Mouse (Mus musculus): Measurements from ENCODE around the gene Kcnma1. TPM values are rescaled to one million over a fixed set of nuclear protein-coding genes. Genes with fewer than 3 reads are reported as not detected.
A peak's percentile ranks its signal among the peaks of the same experiment; 100 is the strongest.

Gene Kcnma1
- polyA plus RNA-seq, 1 experiment, result 4.9 TPM

- no peak for DNase-seq
- H3K4me3 ChIP-seq (ENCODE audit: control insufficient read depth, insufficient read depth, low read length), result no peak overlapping the region
- H3K4me1 ChIP-seq (replicated peaks; ENCODE audit: control insufficient read depth, insufficient read depth, low read length), result no peaks in the 10 kb centered on the region
- H3K27ac ChIP-seq (ENCODE audit: control insufficient read depth, insufficient read depth, low read length), result no peak overlapping the region
- WGBS, result 89% methylated on average over 3 of the region's 3 CpGs
- no peaks in the 10 kb centered on the region for H3K36me3 ChIP-seq (ENCODE audit: control insufficient read depth, insufficient read depth, low read length)
- TF ChIP-seq POLR2A (IDR thresholded peaks at IDR 0.05; ENCODE audit: control insufficient read depth, extremely low read depth, insufficient read depth, low read length, poor library complexity), result no peak
- TF ChIP-seq CTCF (IDR thresholded peaks at IDR 0.05; ENCODE audit: borderline replicate concordance, control insufficient read depth, extremely low read depth, insufficient read depth, low read length, poor library complexity), result no peak
- no peaks in the 10 kb centered on the region for H3K27me3 ChIP-seq (ENCODE audit: control insufficient read depth, insufficient read depth, low read length)
Observed at GRCm38 (mm10) chr14:23688513-23688912, 325.8 kb downstream of the Kcnma1 start.

GRCm38 (mm10) chr14:23684463-23685066, 329.7 kb downstream of the Kcnma1 start:
- Histone ChIP-seq H3K4me3 (ENCODE audit: control insufficient read depth, insufficient read depth, low read length) (no peak overlapping the region), H3K36me3 (ENCODE audit: control insufficient read depth, insufficient read depth, low read length) (no peaks in the 10 kb centered on the region), H3K4me1 (replicated peaks; ENCODE audit: control insufficient read depth, insufficient read depth, low read length) (no peaks in the 10 kb centered on the region), H3K27me3 (ENCODE audit: control insufficient read depth, insufficient read depth, low read length) (no peaks in the 10 kb centered on the region), H3K27ac (ENCODE audit: control insufficient read depth, insufficient read depth, low read length) (no peak overlapping the region)
- WGBS, result 30% methylated on average over 3 of the region's 3 CpGs
- TF ChIP-seq CTCF (IDR thresholded peaks at IDR 0.05; ENCODE audit: borderline replicate concordance, control insufficient read depth, extremely low read depth, insufficient read depth, low read length, poor library complexity) (no peak), POLR2A (IDR thresholded peaks at IDR 0.05; ENCODE audit: control insufficient read depth, extremely low read depth, insufficient read depth, low read length, poor library complexity) (no peak)
- DNase-seq, result no peak

- Histone ChIP-seq H3K27ac (ENCODE audit: control insufficient read depth, insufficient read depth, low read length) (no peak overlapping the region), H3K4me3 (ENCODE audit: control insufficient read depth, insufficient read depth, low read length) (no peak overlapping the region), H3K27me3 (ENCODE audit: control insufficient read depth, insufficient read depth, low read length) (no peaks in the 10 kb centered on the region), H3K4me1 (replicated peaks; ENCODE audit: control insufficient read depth, insufficient read depth, low read length) (no peaks in the 10 kb centered on the region), H3K36me3 (ENCODE audit: control insufficient read depth, insufficient read depth, low read length) (no peaks in the 10 kb centered on the region)
- DNase-seq, result no peak
- TF ChIP-seq CTCF (IDR thresholded peaks at IDR 0.05; ENCODE audit: borderline replicate concordance, control insufficient read depth, extremely low read depth, insufficient read depth, low read length, poor library complexity) (no peak), POLR2A (IDR thresholded peaks at IDR 0.05; ENCODE audit: control insufficient read depth, extremely low read depth, insufficient read depth, low read length, poor library complexity) (no peak)
- WGBS, result 79% methylated on average over 4 of the region's 4 CpGs
Observed at GRCm38 (mm10) chr14:23682758-23683157, 331.5 kb downstream of the Kcnma1 start.

GRCm38 (mm10) chr14:23679378-23679777, 334.9 kb downstream of the Kcnma1 start:
- DNase-seq, result peak; percentile 11
- WGBS, result 65% methylated on average over 2 of the region's 2 CpGs
- H3K4me1 ChIP-seq (replicated peaks; ENCODE audit: control insufficient read depth, insufficient read depth, low read length), result no peaks in the 10 kb centered on the region
- no peak overlapping the region for H3K4me3 ChIP-seq (ENCODE audit: control insufficient read depth, insufficient read depth, low read length)
- H3K27me3 ChIP-seq (ENCODE audit: control insufficient read depth, insufficient read depth, low read length), result no peaks in the 10 kb centered on the region
- TF ChIP-seq POLR2A (IDR thresholded peaks at IDR 0.05; ENCODE audit: control insufficient read depth, extremely low read depth, insufficient read depth, low read length, poor library complexity), result no peak
- H3K27ac ChIP-seq (ENCODE audit: control insufficient read depth, insufficient read depth, low read length), result no peak overlapping the region
- no peaks in the 10 kb centered on the region for H3K36me3 ChIP-seq (ENCODE audit: control insufficient read depth, insufficient read depth, low read length)

- H3K4me1 ChIP-seq (replicated peaks; ENCODE audit: control insufficient read depth, insufficient read depth, low read length), result no peaks in the 10 kb centered on the region
- no peaks in the 10 kb centered on the region for H3K36me3 ChIP-seq (ENCODE audit: control insufficient read depth, insufficient read depth, low read length)
- 80% methylated on average over 3 of the region's 3 CpGs for WGBS
- H3K27ac ChIP-seq (ENCODE audit: control insufficient read depth, insufficient read depth, low read length), result no peak overlapping the region
- no peak overlapping the region for H3K4me3 ChIP-seq (ENCODE audit: control insufficient read depth, insufficient read depth, low read length)
- DNase-seq, result no peak
- no peak for TF ChIP-seq CTCF (IDR thresholded peaks at IDR 0.05; ENCODE audit: borderline replicate concordance, control insufficient read depth, extremely low read depth, insufficient read depth, low read length, poor library complexity)
- no peaks in the 10 kb centered on the region for H3K27me3 ChIP-seq (ENCODE audit: control insufficient read depth, insufficient read depth, low read length)
Observed at GRCm38 (mm10) chr14:23666420-23666819, 347.9 kb downstream of the Kcnma1 start.

GRCm38 (mm10) chr14:23651682-23652081, 362.6 kb downstream of the Kcnma1 start:
- H3K4me3 ChIP-seq (ENCODE audit: control insufficient read depth, insufficient read depth, low read length), result no peak overlapping the region
- H3K27me3 ChIP-seq (ENCODE audit: control insufficient read depth, insufficient read depth, low read length), result no peaks in the 10 kb centered on the region
- H3K36me3 ChIP-seq (ENCODE audit: control insufficient read depth, insufficient read depth, low read length), result no peaks in the 10 kb centered on the region
- no peak for DNase-seq
- no peak for TF ChIP-seq POLR2A (IDR thresholded peaks at IDR 0.05; ENCODE audit: control insufficient read depth, extremely low read depth, insufficient read depth, low read length, poor library complexity)
- TF ChIP-seq CTCF (IDR thresholded peaks at IDR 0.05; ENCODE audit: borderline replicate concordance, control insufficient read depth, extremely low read depth, insufficient read depth, low read length, poor library complexity), result no peak
- no peaks in the 10 kb centered on the region for H3K4me1 ChIP-seq (replicated peaks; ENCODE audit: control insufficient read depth, insufficient read depth, low read length)
- H3K27ac ChIP-seq (ENCODE audit: control insufficient read depth, insufficient read depth, low read length), result no peak overlapping the region
- 92% methylated on average over 4 of the region's 4 CpGs for WGBS

GRCm38 (mm10) chr14:23650126-23650525, 364.2 kb downstream of the Kcnma1 start:
- TF ChIP-seq CTCF (IDR thresholded peaks at IDR 0.05; ENCODE audit: borderline replicate concordance, control insufficient read depth, extremely low read depth, insufficient read depth, low read length, poor library complexity), result no peak
- no peak for TF ChIP-seq POLR2A (IDR thresholded peaks at IDR 0.05; ENCODE audit: control insufficient read depth, extremely low read depth, insufficient read depth, low read length, poor library complexity)
- Histone ChIP-seq H3K4me1 (replicated peaks; ENCODE audit: control insufficient read depth, insufficient read depth, low read length) (no peaks in the 10 kb centered on the region), H3K27ac (ENCODE audit: control insufficient read depth, insufficient read depth, low read length) (no peak overlapping the region), H3K36me3 (ENCODE audit: control insufficient read depth, insufficient read depth, low read length) (no peaks in the 10 kb centered on the region), H3K4me3 (ENCODE audit: control insufficient read depth, insufficient read depth, low read length) (no peak overlapping the region), H3K27me3 (ENCODE audit: control insufficient read depth, insufficient read depth, low read length) (no peaks in the 10 kb centered on the region)
- DNase-seq, result no peak
- WGBS, result 93% methylated on average over 3 of the region's 3 CpGs
